In the genomic region with DNA sequence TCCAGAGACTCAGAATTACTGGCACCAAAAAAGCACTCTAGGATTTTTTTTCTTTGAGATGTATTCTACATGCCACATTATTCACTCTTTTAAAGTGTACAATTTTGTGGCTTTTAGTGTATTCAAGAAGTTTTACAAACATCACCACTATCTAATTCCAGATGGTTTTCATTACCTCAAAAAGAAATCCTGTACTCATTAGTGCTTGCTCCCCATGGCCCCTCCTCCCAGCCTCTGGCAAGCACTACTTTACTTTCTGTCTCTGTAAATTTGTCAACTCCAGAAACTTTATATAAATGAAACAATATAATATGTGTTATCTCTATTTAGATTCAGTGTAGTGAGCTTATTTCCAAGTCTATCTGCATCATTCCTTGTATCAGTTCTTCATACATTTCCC, we compare ENCODE assay signal across 25 mouse cellular contexts.
"Had no signal": no experiment of that assay in that cellular context is flagged by ENCODE, and none has a peak within 500 bp of the region (broad histone marks: within the 10 kb centered on the region; RNA-seq: fewer than 3 reads in every experiment).

No protein-coding gene starts in this region.

- H3K36me3 ChIP-seq: heart, embryonic 10.5 days; heart, embryonic 12.5 days; hindbrain, embryonic 10.5 days; hindbrain, embryonic 12.5 days; kidney, embryonic 15.5 days; limb, embryonic 13.5 days; limb, embryonic 15.5 days; liver, embryonic 12.5 days had no signal

- ATAC-seq: hindbrain, embryonic 16.5 days; intestine, embryonic 16.5 days; liver, embryonic 12.5 days had no signal

- H3K9me3 ChIP-seq: heart, embryonic 10.5 days; heart, embryonic 12.5 days; hindbrain, embryonic 10.5 days; hindbrain, embryonic 12.5 days; kidney, embryonic 15.5 days; limb, embryonic 13.5 days; limb, embryonic 15.5 days; liver, embryonic 12.5 days had no signal

- H3K9ac ChIP-seq: heart, embryonic 12.5 days; hindbrain, embryonic 12.5 days; hindbrain, embryonic 14.5 days; kidney, embryonic 15.5 days; limb, embryonic 13.5 days; limb, embryonic 15.5 days; liver, embryonic 12.5 days; liver, embryonic 14.5 days had no signal

- H3K4me3 ChIP-seq: heart, embryonic 10.5 days; heart, embryonic 12.5 days; hindbrain, embryonic 10.5 days; hindbrain, embryonic 12.5 days; kidney, embryonic 15.5 days; limb, embryonic 13.5 days; limb, embryonic 15.5 days; liver, embryonic 12.5 days had no signal

- H3K27ac ChIP-seq: heart, embryonic 10.5 days; hindbrain, embryonic 10.5 days; hindbrain, embryonic 12.5 days; hindbrain, embryonic 14.5 days; kidney, embryonic 15.5 days; kidney, postnatal 0 days; limb, embryonic 13.5 days; limb, embryonic 15.5 days; liver, embryonic 12.5 days; liver, embryonic 14.5 days had no signal

- DNase-seq: gastrocnemius, postnatal 25 days; heart, adult 18-20 months; heart, postnatal 10 days; heart, postnatal 4 days; kidney, adult 11 months; kidney, adult 2 months; kidney, adult 9 months; kidney, postnatal 14 days; kidney, postnatal 36 days; layer of hippocampus, adult 9-11 months; layer of hippocampus, postnatal 36 days; left cerebral cortex, postnatal 4 days had no signal

- H3K4me2 ChIP-seq: heart, embryonic 12.5 days; hindbrain, embryonic 12.5 days; hindbrain, embryonic 14.5 days; kidney, embryonic 15.5 days; limb, embryonic 13.5 days; limb, embryonic 15.5 days; liver, embryonic 12.5 days had no signal

- H3K4me1 ChIP-seq: heart, embryonic 10.5 days; heart, embryonic 12.5 days; hindbrain, embryonic 10.5 days; hindbrain, embryonic 12.5 days; kidney, embryonic 15.5 days; limb, embryonic 13.5 days; limb, embryonic 15.5 days; liver, embryonic 12.5 days had no signal

- H3K27me3 ChIP-seq: heart, embryonic 12.5 days; hindbrain, embryonic 12.5 days; kidney, embryonic 15.5 days; limb, embryonic 13.5 days; limb, embryonic 15.5 days; liver, embryonic 12.5 days had no signal
